Mouse (Mus musculus) megakaryocyte, embryonic 14.5 days (primary cell): ENCODE results near the gene Washc1.

Experiments used
- FLI1 ChIP-seq: IDR thresholded peaks from 2 replicates; pipeline ENCODE4 v1.6.1; 2012; ENCODE audit warnings: low read length, inconsistent platforms, mixed read lengths
- GATA1 ChIP-seq: IDR thresholded peaks from 3 replicates; pipeline ENCODE4 v1.6.1; 2012; ENCODE audit warnings: mixed read lengths, low read length, inconsistent platforms, borderline replicate concordance

GRCm38 (mm10) chr17:66107466-66107865, 3.9 kb upstream of the Washc1 start:
- TF ChIP-seq GATA1 (no peak), FLI1 (no peak)
